Mouse (Mus musculus) adipocyte (in vitro differentiated cells): ENCODE measurements at regions not wholly inside any gene's neighbourhood (a gene's known extent, or its start where the extent isn't known, plus 50 kb on each side); places are given as distances from the start of the nearest gene placed in this dataset.

ENCODE experiments used
- DNase-seq: peaks from one replicate; pipeline ENCODE4 v3.0.0-alpha.2; 2016; ENCODE audit warnings: low spot score

DNA sequence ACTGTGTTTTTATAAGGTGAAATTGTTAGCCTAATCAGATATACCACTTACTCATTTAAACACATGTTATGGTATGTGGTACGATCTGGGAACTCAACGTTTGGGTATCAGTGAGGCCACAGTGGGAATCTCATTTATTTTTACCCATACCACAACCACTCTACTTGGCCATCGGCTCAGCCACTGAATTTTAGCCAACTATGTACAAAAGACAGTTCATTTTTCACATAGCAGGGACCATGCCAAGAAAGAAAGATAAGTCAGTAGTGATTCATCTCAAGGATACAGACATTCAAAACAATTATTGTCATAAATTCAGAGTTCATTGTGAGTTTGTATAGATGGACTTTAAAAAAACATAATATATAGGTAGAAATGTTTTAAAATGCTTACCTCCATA, 634.7 kb upstream of the Adgrl2 start:
- DNase-seq, result peak; percentile 19

DNA sequence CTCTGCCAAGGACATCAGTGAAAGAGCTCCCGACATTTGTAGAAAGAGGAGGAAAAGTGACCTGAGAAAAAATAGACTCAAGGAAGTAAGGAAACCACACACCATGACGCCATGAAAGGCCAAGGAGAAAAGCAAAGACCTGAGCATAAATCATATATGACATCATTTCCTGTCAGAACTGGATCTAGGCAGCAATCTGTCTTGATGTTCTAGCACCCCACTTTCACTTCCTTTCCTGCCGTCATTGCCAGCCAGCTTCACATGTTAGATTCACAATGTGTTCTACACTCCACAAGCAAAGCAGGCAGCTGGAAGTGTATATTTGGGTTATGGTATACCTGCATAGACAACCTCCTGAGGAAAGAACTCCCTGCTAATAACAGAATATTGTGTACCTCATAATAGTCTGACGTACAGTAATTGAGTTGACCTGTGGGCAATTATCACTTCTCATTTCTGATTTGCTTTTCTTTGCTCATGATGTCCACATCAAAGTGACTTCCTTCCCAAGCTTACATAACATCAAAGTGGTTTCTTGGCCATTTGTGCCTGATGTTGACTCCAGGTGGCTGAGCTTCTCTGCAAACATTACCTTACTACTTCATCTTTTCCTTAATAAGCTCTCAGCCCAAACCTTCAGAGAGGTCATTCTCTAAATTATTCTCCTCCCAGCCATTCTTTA, 633.6 kb upstream of the Adgrl2 start:
- DNase-seq, result no peak

DNA sequence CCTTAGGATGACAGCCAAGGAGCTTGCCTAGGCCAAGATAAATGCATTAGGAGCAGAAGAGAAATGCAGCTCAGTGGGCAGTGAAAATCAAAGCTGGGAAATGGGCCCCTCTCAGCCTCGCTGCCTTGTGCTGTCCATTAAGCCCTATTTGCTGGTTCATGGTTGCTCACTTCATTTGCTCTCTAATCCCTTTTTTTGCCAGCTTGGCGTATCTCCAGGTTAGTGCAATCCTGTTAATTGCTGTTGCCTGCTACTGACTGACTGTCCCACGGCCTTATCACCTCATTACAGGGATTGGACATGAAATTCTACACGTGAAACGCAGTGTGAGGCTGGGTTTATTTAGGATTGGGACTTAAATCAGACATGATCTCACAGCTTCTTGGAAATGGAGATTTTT, 613.5 kb upstream of the Adgrl2 start:
- DNase-seq, result peak; percentile 12

DNA sequence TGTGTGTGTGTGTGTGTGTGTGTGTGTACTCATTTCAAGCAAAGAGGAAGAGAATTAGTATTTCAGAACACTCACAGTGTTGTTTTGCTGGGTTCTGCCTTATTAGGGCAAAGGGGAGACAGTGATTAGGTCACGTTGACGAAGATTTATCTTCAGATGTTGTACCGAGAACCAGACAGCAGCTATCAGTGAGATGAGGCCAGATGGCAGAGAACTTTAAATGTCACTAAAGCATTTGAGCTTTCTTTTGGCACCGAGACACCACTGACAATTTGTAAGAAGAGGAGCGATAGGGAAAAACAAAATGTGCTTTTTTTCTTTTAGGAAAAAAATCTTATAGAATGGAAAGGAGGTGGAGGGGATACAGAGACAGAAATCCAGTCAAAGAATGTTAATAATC, 610.9 kb upstream of the Adgrl2 start:
- no peak for DNase-seq

DNA sequence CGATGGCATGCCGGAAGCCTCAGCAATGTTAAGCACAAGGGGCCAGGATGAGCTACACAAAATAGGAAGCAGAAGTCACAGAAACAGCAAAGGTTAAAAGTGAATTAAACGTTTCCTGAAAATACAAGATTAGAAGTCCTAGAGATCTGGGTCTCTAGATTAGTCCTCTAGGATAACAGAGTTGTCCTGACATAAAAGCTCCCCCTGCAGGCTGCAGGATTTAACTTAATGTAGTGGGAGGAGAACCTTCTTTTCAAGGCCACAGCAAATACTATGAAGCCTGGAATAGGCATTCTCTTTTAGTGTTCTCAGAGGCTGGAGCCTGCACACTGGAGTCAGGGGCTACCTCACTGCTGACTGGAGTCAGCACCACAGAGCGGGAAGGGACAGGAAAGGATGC, 604.1 kb upstream of the Adgrl2 start:
- DNase-seq, result no peak

DNA sequence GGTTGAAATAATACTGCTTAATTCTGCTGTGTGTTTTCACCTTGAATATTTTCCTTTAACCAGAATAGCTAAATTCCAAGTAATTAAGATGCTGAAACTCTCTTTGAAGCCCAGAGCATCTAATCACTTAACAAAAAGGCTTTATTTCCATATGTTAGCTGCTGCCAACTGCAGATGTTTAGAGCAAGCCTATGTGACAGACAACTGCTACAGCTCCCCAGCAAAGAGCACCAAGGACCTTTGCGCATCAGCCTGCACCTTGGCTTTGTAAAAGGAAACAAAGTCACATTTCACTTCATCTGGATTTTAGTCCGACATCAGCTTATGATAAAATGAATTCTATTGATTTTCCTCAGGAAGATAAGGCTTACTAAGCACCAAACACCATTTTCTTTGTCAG, 595.4 kb upstream of the Adgrl2 start:
- no peak for DNase-seq

DNA sequence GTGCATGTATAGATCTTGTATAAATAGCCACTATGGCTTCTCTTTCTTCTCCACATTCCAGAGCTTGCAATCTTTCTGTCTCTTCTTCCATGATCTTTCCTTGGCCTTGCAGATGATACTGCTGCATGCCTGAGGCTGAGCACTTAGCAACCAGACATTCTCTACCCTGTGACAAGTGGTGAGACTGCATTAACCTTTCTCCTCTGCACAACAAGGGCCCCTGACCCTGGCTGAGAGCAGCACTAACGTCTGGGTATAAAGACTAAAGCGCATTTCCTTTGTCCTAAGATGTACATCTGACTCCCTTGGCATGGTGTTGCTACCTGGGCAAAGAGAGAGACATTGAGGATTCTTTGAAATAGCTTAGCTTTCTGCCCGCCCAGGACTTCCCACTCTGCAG, 590.8 kb upstream of the Adgrl2 start:
- no peak for DNase-seq

DNA sequence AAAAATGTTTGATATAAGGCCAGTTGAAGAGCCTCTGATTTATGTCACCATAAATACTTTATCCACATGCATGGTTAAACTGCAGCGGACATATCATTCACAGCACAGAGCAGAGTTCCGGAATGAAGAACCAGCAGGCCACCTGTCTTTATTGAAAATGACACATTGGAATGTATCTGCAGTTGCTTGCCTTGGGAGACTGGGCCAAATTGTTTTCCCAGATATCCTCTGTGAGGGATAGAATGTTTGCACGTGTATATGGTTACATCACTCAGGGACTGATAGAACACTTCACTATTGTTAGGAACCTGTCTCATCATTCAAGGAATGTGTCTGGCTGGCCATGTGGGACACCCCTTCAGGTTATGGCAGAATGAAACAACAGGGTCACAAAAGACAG, 585.3 kb upstream of the Adgrl2 start:
- DNase-seq, result no peak

DNA sequence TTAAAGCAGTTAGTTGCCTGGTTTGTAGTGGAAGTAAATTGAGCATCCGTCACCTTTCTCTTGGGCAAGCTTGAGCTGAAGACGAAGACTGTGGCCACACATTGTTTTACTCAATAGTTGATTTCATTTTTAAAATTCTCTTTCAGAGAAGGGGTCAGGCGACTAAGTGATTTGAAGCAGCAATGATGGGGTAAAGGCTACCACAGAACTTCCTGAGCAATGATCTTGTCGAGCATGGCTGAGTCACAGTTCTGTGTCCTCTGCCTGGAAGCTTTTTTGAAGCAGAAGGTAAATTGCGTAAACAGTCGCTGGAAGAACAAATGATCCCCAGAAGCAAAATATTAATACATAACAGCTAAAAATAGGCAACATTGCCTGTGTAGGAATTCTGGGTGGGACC, 576.5 kb upstream of the Adgrl2 start:
- no peak for DNase-seq

DNA sequence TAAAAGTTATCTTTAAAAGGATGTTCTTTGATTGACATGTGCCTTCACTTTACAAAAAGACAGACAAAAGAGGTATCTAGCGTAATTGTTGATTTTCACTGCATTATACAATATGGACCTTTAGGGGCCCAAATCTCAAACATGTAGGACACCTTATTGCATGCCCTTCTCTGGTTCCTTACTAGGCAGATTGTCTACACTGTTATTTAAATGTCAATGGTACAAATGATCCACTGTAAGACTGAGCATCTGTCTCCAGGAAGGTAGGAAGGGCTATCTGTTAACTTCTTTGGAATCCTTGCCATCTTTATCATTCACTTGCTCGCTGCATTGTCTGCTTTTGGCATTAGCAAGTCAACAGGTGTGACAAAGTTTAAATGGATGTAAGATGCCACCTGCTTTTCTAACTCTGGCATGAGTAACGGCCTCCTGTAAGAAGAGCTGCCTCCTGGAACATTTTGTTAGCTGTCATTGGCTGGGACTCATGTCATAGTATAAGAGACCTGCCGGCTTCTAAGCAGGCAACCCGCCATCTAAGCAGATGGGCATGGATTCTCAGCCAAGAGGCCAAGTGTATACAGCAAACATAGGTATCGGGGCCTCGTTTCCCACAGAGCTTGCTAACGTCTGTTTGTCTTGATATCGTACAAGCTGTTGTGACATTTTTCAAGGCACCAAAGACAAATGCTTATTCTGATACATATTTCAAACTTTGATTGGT, 560.0 kb upstream of the Adgrl2 start:
- no peak for DNase-seq

DNA sequence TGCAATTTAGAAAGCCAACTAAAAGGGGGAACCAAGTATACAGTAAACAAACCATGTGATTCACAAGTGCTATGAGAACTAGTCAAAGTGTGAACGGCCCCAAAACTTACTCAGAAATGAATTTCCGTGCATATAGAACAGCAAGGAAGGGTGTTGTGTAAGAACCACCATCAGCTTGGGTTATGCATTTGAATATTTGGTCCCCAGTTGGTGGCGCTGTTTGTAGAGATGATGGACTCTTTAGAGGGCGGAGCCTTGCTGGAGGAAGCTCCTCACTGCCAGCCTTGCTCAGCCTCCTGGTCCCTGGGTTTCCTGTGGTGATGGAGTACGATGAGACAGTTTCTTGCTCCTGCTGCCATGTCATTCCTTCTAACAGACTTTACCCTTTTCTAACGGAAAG, 556.7 kb upstream of the Adgrl2 start:
- peak; percentile 38 for DNase-seq

DNA sequence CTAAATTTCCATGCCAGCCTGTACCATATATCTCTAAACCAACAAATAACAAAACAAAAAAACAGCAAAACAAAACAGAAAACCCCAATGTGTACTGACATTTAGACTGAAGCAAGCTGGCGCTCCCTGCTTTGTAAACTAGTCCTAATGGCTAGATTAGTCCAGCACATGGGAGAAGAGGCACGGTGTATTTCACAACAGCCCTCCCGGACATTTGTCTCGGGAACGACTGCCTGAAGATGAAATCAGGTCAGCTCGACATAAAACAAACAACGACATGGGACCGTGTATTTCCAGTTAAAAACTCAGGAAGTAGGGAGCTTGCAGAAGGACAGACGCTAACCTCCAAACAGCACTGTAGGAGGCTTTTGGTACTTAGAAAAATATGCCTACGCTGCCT, 555.9 kb upstream of the Adgrl2 start:
- DNase-seq, result peak; percentile 9

DNA sequence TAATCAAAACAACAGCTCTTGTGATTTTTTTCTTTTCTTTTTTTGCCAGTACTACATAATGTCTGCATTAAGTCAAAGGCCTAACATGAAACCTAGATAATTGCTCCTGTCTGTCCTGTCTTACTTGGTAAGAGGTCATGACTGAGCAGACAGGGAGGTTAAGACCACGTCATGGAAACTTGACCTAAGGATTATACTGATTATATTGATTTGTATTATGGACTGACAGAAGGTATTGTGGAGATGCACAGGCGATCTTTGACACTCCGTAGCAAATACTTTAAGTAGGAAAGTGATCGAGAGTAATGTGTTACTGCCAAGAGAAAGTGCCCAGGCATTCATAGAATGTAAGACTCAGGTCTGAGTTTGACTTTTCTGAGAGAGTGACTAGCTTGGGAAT, 543.8 kb upstream of the Adgrl2 start:
- DNase-seq, result no peak

DNA sequence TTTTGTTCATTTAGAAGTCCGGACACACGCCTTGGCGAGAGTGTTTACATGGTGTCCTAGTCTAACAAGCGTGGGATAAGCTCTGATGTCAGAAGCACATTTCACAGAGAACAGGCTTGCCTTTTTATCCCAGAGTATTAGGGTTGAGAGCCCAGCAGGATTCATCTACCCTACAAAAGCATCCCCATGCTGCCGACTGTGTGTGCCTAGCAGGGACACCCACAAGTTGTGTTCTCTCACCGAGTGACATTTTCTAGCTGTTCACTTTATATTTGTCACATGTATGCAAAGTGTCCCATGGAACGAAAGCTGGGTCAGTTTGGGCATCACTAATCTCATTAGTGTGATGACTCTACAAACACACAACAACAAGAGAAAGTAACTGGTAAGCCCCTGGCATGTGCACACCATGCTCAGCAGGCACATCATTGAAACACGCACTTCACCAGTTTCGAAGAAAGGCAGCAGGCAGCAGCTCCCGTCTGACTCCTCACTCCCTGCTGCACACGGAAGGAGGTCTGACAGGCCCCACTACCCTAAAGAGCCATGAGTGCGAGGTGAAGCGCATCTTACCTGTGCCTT, 539.8 kb upstream of the Adgrl2 start:
- DNase-seq, result no peak

DNA sequence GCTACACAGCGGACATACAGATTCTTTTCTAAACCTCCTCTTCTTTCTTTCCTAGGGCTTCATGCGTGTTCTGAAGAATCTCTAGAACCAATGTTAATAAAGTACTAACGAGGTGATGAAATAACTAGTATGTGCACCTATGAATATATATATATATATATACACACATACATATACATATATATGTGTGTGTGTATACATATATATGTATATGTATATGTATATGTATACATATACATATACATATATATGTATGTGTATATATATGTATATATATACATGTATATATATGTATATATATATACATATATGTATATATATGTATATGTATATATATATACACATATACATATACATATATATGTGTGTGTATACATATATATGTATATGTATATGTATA, 536.2 kb upstream of the Adgrl2 start:
- no peak for DNase-seq

DNA sequence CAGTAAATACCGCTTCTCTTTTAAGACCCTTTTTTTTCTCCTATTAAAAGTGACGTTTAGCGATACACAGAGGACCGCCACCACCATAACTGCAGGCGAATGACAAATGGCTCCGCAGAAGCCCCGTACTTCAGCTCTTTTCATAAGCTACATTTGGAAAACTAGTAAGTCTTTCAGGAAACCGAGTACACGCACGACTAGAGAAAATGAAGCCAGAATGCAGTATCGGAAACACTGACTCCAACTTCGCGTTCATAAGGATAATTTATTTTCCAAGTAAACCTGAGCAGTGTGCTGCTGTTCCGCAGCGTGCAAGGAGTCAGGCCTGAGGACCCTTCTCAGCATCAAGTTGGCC, 529.2 kb upstream of the Adgrl2 start:
- no peak for DNase-seq

DNA sequence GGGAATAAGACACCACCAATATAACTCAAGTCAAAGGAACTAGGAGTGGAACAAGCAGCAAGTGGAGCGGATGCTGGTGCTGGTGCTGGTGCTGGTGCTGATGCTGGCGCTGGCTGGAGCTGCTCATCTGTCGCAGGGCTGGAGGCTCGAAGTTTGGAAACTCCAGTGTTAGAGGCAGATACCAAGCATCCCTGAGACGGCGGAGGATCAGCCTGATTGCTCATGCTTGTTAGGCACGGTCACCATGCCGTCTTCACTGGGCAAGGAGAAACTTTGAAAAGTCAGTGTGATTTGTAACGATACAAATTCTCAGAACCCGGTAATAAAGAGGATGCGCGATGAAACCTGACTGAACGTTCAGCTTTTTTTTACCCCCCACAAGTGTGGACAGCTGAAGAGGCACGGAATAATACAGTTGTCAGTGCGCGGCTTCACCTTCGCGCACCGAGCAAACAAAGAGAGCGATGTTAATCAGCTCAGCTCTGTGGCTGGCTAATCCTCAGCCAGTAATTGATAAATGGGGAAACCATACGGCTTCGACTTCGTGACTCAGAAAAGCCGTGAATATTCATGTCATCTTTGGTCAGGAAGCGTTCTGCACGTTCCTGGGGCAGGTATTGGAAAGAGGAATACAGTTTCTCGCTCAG, 528.7 kb upstream of the Adgrl2 start:
- no peak for DNase-seq

DNA sequence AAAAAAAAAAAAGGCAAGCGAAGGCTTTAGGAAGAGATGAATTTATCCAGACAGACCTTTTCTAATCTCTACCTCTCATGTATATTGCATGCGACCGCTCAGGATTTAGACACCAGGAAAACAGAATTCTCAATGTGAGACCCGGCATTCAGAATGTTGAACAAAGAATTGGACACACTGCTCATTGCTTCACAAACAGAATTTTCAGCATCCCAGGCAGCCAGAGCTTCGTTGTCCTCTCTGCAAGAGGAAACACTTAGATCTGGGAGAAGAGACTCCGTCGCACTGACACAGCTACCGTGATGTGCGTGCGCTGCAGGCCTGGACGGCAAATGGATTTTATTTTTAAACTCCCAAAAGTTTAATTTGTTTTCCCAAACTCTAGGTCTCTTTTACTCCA, 527.2 kb upstream of the Adgrl2 start:
- DNase-seq, result no peak

DNA sequence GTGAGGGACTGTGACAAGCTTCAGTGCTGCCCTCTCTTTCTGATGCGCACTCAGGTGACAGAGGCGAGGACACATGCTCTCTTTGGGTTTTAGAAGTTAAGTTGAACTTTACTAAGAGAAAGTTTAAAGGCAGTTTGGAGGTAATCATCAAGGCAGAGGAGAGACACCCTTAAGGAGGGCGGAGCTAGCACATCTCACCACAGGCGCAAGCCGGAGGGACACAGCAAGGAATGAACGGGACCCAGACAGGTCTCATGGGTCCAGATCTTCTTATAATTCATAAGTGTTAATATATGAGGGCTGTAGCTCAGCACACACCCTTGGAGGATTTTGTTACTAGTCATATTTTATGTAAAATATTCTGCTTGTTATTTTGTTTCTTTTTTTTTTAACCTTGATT, 518.8 kb upstream of the Adgrl2 start:
- DNase-seq, result no peak

DNA sequence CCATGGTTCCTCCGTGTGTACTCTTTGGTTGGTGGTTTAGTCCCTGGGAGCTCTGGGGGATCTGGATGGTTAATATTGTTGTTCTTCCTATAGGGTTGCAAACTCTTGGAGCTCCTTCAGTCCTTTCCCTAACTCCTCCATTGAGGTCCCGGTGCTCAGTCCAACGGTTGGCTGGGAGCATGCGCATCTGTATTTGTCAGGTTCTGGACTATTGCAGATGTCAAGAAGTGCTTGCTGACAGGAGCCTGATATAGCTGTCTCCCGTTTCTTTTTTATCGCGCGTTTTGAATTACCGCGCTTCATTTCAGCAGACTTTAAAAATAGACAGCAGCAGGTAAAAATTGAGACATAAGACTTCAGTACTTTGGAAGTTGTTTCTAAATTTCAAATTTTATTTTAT, 518.3 kb upstream of the Adgrl2 start:
- DNase-seq, result no peak

DNA sequence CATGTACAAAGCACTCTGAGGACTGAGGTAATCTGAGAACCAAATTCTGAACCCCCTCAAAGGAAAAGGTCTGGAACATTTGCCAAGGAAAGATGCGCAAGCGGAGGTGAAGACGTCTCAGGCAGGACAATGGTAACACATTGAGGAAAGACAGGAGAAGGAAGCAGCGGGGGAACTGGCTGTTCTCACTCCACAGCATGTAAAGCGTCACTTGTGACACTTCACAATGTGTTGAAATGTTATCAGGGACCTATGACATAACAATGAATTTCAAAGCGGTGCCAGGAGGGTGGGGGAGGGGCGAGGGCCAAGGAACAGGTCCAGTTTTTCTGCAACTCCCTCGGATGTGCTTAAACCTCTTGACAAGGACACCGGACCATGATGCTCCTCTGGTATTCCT, 515.3 kb upstream of the Adgrl2 start:
- DNase-seq, result no peak

DNA sequence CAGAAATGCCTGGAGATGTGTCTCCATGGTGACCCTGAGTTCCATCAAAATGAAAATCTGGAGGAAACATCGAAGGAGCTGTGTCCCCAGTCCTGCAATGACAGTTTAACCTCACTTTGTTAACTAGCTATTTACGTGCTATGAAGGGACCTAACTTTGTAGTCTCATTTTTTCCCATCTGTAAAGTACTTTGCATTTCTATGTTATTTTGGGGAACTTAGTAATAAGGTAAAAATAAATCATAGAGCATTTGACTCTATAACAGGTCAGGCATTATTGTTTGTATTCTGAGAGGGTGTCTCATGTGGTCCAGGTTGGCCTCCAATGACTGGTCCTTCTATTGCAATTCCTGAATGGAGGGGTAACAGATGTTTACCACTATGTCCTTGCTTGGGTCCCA, 513.6 kb upstream of the Adgrl2 start:
- DNase-seq, result no peak

DNA sequence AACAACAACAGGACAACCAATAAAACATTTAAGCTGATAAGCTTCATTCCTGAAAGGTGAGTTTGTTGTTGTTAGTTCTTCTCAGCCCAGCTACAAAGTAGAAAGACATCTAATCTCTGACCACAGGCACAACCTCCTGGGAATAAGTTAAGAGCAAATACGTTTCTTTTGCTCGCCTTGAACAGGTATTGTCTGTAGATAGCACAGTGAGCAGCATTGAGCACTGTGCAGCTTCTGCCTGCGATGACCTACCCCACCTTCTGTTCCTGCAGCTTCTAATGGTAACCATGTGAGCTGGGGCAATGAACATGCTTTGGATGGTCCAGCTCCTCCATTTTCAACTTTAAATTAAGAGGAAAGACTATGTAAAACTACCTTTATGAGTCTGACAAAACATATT, 509.8 kb upstream of the Adgrl2 start:
- no peak for DNase-seq
